Mouse (Mus musculus) limb, embryonic 15.5 days (tissue): ENCODE measurements around the gene Olfr1202. TPM values are rescaled to one million over a fixed set of nuclear protein-coding genes. Genes with fewer than 3 reads are reported as not detected.

ENCODE experiments used
- ATAC-seq: fragments of 200-750 bp; cut with Nextera tagmentation; 2 replicates; pipeline ENCODE4 v1.8.0; 2017; ENCODE audit warnings: low read depth, moderate TSS enrichment; ENCODE audit not compliant: insufficient number of reproducible peaks, low FRiP score, low TSS enrichment
- H3K27ac ChIP-seq: fragments of 300-500 bp; sonication (generic); 2 replicates; pipeline ENCODE4 v1.5.1; 2015; ENCODE audit warnings: moderate library complexity, mild to moderate bottlenecking, inconsistent platforms
- H3K27me3 ChIP-seq: fragments of 300-500 bp; sonication (generic); 2 replicates; pipeline ENCODE4 v1.6.1; 2015; ENCODE audit warnings: inconsistent platforms
- H3K36me3 ChIP-seq: fragments of 300-500 bp; sonication (generic); 2 replicates; pipeline ENCODE4 v1.6.1; 2015; ENCODE audit warnings: inconsistent platforms
- H3K4me1 ChIP-seq: fragments of 300-500 bp; sonication (generic); 2 replicates; pipeline ENCODE4 v1.6.1; 2015; ENCODE audit warnings: inconsistent platforms
- H3K4me2 ChIP-seq: fragments of 300-500 bp; sonication (generic); 2 replicates; pipeline ENCODE4 v1.6.1; 2015; ENCODE audit warnings: mild to moderate bottlenecking, inconsistent platforms
- H3K4me3 ChIP-seq: fragments of 300-500 bp; sonication (generic); 2 replicates; pipeline ENCODE4 v1.5.1; 2015; ENCODE audit warnings: mild to moderate bottlenecking, inconsistent platforms
- H3K9ac ChIP-seq: fragments of 300-500 bp; sonication (generic); 2 replicates; pipeline ENCODE4 v1.6.1; 2015; ENCODE audit warnings: inconsistent platforms
- H3K9me3 ChIP-seq: fragments of 300-500 bp; sonication (generic); 2 replicates; pipeline ENCODE4 v1.6.1; 2016; ENCODE audit warnings: inconsistent platforms
- WGBS: fragments of 180-500 bp; shearing (Covaris S2); methylation state at CpG from one replicate; pipeline ENCODE4 v1.1.7; 2015; 5-methylcytosine and 5-hydroxymethylcytosine counted together
- polyA plus RNA-seq: library from polyadenylated mRNA; unstranded; fragments of >200 nt; fragmentation: Nextera tagmentation; extraction: Ambion mirVana; gene quantifications from 2 replicates; pipeline ENCODE4 v1.2.1, GENCODE M21; 2015

The Olfr1202 gene
- not detected in 2 replicates for polyA plus RNA-seq

GRCm38 (mm10) chr2:88814196-88814595, at the start of gene Olfr1202:
TSS of gene Olfr1202 (plus strand) at chr2:88814496.
- H3K4me2 ChIP-seq, result no peak within 1 kb of the TSS
- no peak within 1 kb of the TSS for H3K27ac ChIP-seq
- H3K9me3 ChIP-seq, result no peaks in the 10 kb centered on the region
- no peaks in the 10 kb centered on the region for H3K4me1 ChIP-seq
- no peak within 1 kb of the TSS for H3K4me3 ChIP-seq
- H3K9ac ChIP-seq, result no peak within 1 kb of the TSS
- no peak for ATAC-seq
- 83% methylated on average over 1 of the region's 1 CpGs for WGBS
- no peaks in the 10 kb centered on the region for H3K27me3 ChIP-seq
- H3K36me3 ChIP-seq, result no peaks in the 10 kb centered on the region

DNA sequence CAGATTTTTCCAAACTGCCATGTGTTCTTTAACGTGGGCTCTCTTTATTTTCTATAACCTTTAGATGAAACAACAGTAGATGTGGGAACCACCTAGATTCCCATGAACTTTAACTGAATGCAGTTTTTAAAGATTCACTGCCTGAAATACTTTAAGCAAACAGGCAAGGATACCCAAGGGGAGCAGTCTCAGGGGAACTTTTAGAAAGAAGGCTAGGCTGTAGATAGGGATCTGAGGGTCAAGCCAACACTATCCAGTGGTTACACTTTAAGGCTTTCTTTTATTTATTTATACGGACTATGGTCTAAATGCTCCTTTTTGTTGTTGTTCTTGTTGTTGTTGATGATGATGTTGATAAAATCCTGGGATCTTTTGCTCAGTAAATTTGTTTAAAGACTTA, 43.9 kb upstream of the Olfr1202 start, which contains the start of gene Olfr1200:
Gene Olfr1200 (minus strand): TSS at position 101 of the 400 bp plus-strand sequence.
- ATAC-seq, result no peak
- 78% methylated on average over 2 of the region's 2 CpGs for WGBS
- Histone ChIP-seq H3K4me2 (no peak within 1 kb of the TSS), H3K4me3 (no peak within 1 kb of the TSS), H3K9me3 (no peaks in the 10 kb centered on the region), H3K27me3 (no peaks in the 10 kb centered on the region), H3K27ac (no peak within 1 kb of the TSS), H3K9ac (no peak within 1 kb of the TSS), H3K4me1 (no peaks in the 10 kb centered on the region), H3K36me3 (no peaks in the 10 kb centered on the region)

DNA sequence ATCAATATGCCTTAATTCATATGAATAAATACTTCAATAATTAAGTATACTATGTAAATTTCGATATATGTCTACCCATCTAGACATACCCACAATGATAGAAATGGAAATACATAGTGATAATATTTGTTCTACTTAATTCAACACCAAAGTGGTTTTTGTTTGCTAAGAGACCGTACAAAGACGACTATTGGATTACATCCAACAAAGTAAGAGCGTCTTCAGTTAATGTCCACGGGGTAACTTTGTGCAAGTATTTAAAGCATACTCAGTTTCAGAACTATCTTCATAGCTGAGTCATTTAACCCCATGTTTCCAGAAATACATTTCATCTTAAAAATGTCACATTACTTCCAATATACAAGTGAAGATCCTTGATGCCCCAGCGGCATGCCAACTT, 21.6 kb upstream of the Olfr1202 start, which contains the start of gene Olfr1201:
Gene Olfr1201 (plus strand): TSS at position 301 of the 400 bp plus-strand sequence.
- Histone ChIP-seq H3K4me2 (no peak within 1 kb of the TSS), H3K9me3 (no peaks in the 10 kb centered on the region), H3K4me1 (no peaks in the 10 kb centered on the region), H3K27me3 (no peaks in the 10 kb centered on the region), H3K36me3 (no peaks in the 10 kb centered on the region), H3K9ac (no peak within 1 kb of the TSS), H3K27ac (no peak within 1 kb of the TSS), H3K4me3 (no peak within 1 kb of the TSS)
- no peak for ATAC-seq
- 81% methylated on average over 6 of the region's 6 CpGs for WGBS

- Histone ChIP-seq H3K9me3 (no peaks in the 10 kb centered on the region), H3K27ac (no peak within 1 kb of the TSS), H3K4me1 (no peaks in the 10 kb centered on the region), H3K36me3 (no peaks in the 10 kb centered on the region), H3K4me2 (no peak within 1 kb of the TSS), H3K9ac (no peak within 1 kb of the TSS), H3K27me3 (no peaks in the 10 kb centered on the region), H3K4me3 (no peak within 1 kb of the TSS)
- 93% methylated on average over 2 of the region's 2 CpGs for WGBS
- no peak for ATAC-seq
These were observed 15.1 kb downstream of the Olfr1202 start, which contains the start of gene Olfr1205 for GRCm38 (mm10) chr2:88829437-88829836. TSS of gene Olfr1205 (plus strand) at chr2:88829737.

GRCm38 (mm10) chr2:88838477-88838876, 24.2 kb downstream of the Olfr1202 start:
- WGBS, result 83% methylated on average over 2 of the region's 2 CpGs
- no peaks in the 10 kb centered on the region for H3K36me3 ChIP-seq

GRCm38 (mm10) chr2:88848992-88849391, 34.7 kb downstream of the Olfr1202 start, which contains the start of gene Olfr1204:
TSS of gene Olfr1204 (plus strand) at chr2:88849292.
- Histone ChIP-seq H3K4me2 (no peak within 1 kb of the TSS), H3K27me3 (no peaks in the 10 kb centered on the region), H3K4me1 (no peaks in the 10 kb centered on the region), H3K9me3 (no peaks in the 10 kb centered on the region), H3K9ac (no peak within 1 kb of the TSS), H3K27ac (no peak within 1 kb of the TSS), H3K4me3 (no peak within 1 kb of the TSS), H3K36me3 (no peaks in the 10 kb centered on the region)
- WGBS, result 81% methylated on average over 1 of the region's 1 CpGs
- no peak for ATAC-seq

More at GRCm38 (mm10) chr2:88838477-88838876, 24.2 kb downstream of the Olfr1202 start:
- no peak overlapping the region for H3K9ac ChIP-seq
- H3K4me3 ChIP-seq, result no peak overlapping the region
- no peak overlapping the region for H3K4me2 ChIP-seq
- no peaks in the 10 kb centered on the region for H3K9me3 ChIP-seq
- no peak overlapping the region for H3K27ac ChIP-seq
- no peaks in the 10 kb centered on the region for H3K27me3 ChIP-seq
- H3K4me1 ChIP-seq, result no peaks in the 10 kb centered on the region
- ATAC-seq, result no peak

DNA sequence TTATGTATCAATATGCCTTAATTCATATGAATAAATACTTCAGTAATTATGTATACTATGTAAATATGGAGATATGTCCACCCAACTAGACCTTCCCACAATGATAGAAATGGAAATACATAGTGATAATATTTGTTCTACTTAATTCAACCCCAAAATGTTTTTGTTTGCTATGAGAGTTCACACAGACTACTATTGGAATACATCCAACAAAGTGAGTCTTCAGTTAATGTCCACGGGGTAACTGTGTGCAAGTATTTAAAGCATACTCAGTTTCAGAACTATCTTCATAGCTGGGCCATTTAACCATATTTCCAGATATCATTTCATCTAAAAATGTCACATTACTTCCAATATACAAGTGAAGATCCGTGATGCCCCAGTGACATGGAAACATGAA, 48.6 kb downstream of the Olfr1202 start, which contains the start of gene Olfr1206:
Gene Olfr1206 (plus strand): TSS at position 301 of the 400 bp plus-strand sequence.
- H3K27ac ChIP-seq, result no peak within 1 kb of the TSS
- H3K4me2 ChIP-seq, result no peak within 1 kb of the TSS
- ATAC-seq, result no peak
- H3K9me3 ChIP-seq, result no peaks in the 10 kb centered on the region
- 84% methylated on average over 2 of the region's 2 CpGs for WGBS
- H3K4me1 ChIP-seq, result no peaks in the 10 kb centered on the region
- no peaks in the 10 kb centered on the region for H3K27me3 ChIP-seq
- no peak within 1 kb of the TSS for H3K9ac ChIP-seq
- H3K36me3 ChIP-seq, result no peaks in the 10 kb centered on the region
- H3K4me3 ChIP-seq, result no peak within 1 kb of the TSS

Other genes starting within 250 kb of the Olfr1202 start
- gene Olfr1189, start 228.0 kb upstream of the Olfr1202 start, polyA plus RNA-seq, result not detected in 2 replicates
- not detected in 2 replicates for gene Olfr1191-ps1, start 174.0 kb upstream of the Olfr1202 start, polyA plus RNA-seq
- gene Olfr1192-ps1, start 166.0 kb upstream of the Olfr1202 start, polyA plus RNA-seq, result not detected in 2 replicates
- not detected in 2 replicates for gene Olfr1193, start 138.9 kb upstream of the Olfr1202 start, polyA plus RNA-seq
- not detected in 2 replicates for gene Olfr1195, start 125.3 kb upstream of the Olfr1202 start, polyA plus RNA-seq
- gene Olfr1196, start 109.9 kb upstream of the Olfr1202 start, polyA plus RNA-seq, result not detected in 2 replicates
- not detected in 2 replicates for gene Olfr1197, start 82.1 kb upstream of the Olfr1202 start, polyA plus RNA-seq
- gene Olfr1198, start 63.1 kb upstream of the Olfr1202 start, polyA plus RNA-seq, result not detected in 2 replicates
- not detected in 2 replicates for gene Olfr1199, start 54.0 kb upstream of the Olfr1202 start, polyA plus RNA-seq
- gene Olfr1200, start 44.0 kb upstream of the Olfr1202 start, polyA plus RNA-seq, result not detected in 2 replicates
- gene Olfr1201, start 21.5 kb upstream of the Olfr1202 start, polyA plus RNA-seq, result not detected in 2 replicates
- not detected in 2 replicates for gene Olfr1205, start 15.2 kb downstream of the Olfr1202 start, polyA plus RNA-seq
- not detected in 2 replicates for gene Olfr1204, start 34.8 kb downstream of the Olfr1202 start, polyA plus RNA-seq
- gene Olfr1206, start 48.7 kb downstream of the Olfr1202 start, polyA plus RNA-seq, result not detected in 2 replicates
- gene Olfr1208, start 87.8 kb downstream of the Olfr1202 start, polyA plus RNA-seq, result not detected in 2 replicates
- gene Olfr1209, start 100.7 kb downstream of the Olfr1202 start, polyA plus RNA-seq, result not detected in 2 replicates
- not detected in 2 replicates for gene Olfr1211, start 123.6 kb downstream of the Olfr1202 start, polyA plus RNA-seq
- not detected in 2 replicates for gene Olfr1212, start 139.5 kb downstream of the Olfr1202 start, polyA plus RNA-seq
- gene Gm13762, start 165.8 kb downstream of the Olfr1202 start, polyA plus RNA-seq, result not detected in 2 replicates
- not detected in 2 replicates for gene Olfr1214, start 178.2 kb downstream of the Olfr1202 start, polyA plus RNA-seq
- gene Olfr1215, start 192.5 kb downstream of the Olfr1202 start, polyA plus RNA-seq, result not detected in 2 replicates
- gene Olfr1216, start 203.8 kb downstream of the Olfr1202 start, polyA plus RNA-seq, result not detected in 2 replicates
- gene Olfr1217, start 217.6 kb downstream of the Olfr1202 start, polyA plus RNA-seq, result not detected in 2 replicates
- gene Olfr1218, start 246.7 kb downstream of the Olfr1202 start, polyA plus RNA-seq, result not detected in 2 replicates